Mouse (Mus musculus) cortical plate, adult 2 months (tissue): ENCODE data around the gene Clk1. TPM values are rescaled to one million over a fixed set of nuclear protein-coding genes. Genes with fewer than 3 reads are reported as not detected.

Source experiments
- H3K27ac ChIP-seq: fragments of 200-500 bp; 2 replicates; pipeline ENCODE4 v1.5.1; 2012; ENCODE audit warnings: low read length, control low read depth, inconsistent platforms; ENCODE audit not compliant: insufficient read depth
- H3K4me1 ChIP-seq: fragments of 200-500 bp; 2 replicates; pipeline ENCODE4 v1.6.1; 2011; ENCODE audit warnings: low read length; ENCODE audit not compliant: control insufficient read depth, insufficient read depth
- H3K4me3 ChIP-seq: fragments of 200-500 bp; 2 replicates; pipeline ENCODE4 v1.5.1; 2011; ENCODE audit warnings: mild to moderate bottlenecking, low read length, control low read depth; ENCODE audit not compliant: insufficient read depth
- CTCF ChIP-seq: fragments of 200-500 bp; IDR thresholded peaks from 2 replicates; pipeline ENCODE4 v1.5.1; 2011; ENCODE audit warnings: mild to moderate bottlenecking, control low read depth, low read length; ENCODE audit not compliant: insufficient read depth; ENCODE audit errors: extremely low read depth
- POLR2A ChIP-seq: fragments of 200-500 bp; IDR thresholded peaks from 2 replicates; pipeline ENCODE4 v1.6.1; 2011; ENCODE audit warnings: mild to moderate bottlenecking, low read length, control low read depth; ENCODE audit not compliant: insufficient read depth; ENCODE audit errors: extremely low read depth
- polyA plus RNA-seq: library from polyadenylated mRNA; depleted of rRNA; stranded (reverse); fragments of >200 nt; gene quantifications from 2 replicates; pipeline ENCODE4 v1.2.3, GENCODE M21; 2012

Gene Clk1
- polyA plus RNA-seq, 1 experiment: 258 TPM

DNA sequence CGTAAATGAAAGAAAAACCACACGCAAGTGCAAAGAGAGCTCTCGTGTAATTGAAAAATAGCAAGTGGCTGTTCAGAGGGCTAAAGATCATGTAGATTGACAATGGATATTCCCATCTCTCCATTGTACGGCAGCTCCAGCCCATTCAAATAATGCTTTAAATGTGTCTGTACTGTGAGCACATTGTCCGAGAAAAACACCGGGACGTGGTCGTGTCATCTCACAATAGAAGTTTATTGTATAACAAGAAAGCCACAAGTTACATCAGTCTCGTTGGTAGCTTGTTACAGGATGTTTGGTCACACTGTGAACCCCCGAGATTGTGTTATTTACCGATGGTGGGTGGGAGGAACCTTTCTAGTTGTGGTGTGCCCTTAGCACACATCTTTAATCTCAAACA lies 22.0 kb upstream of the Clk1 start:
- peaks cover 3% of the 10 kb centered on the region; the same call in 1 of the 2 replicates for H3K4me1 ChIP-seq
- no peak for TF ChIP-seq CTCF
- TF ChIP-seq POLR2A: no peak
- H3K27ac ChIP-seq: no peak overlapping the region
- peak overlapping the region; percentile 54 for H3K4me3 ChIP-seq

DNA sequence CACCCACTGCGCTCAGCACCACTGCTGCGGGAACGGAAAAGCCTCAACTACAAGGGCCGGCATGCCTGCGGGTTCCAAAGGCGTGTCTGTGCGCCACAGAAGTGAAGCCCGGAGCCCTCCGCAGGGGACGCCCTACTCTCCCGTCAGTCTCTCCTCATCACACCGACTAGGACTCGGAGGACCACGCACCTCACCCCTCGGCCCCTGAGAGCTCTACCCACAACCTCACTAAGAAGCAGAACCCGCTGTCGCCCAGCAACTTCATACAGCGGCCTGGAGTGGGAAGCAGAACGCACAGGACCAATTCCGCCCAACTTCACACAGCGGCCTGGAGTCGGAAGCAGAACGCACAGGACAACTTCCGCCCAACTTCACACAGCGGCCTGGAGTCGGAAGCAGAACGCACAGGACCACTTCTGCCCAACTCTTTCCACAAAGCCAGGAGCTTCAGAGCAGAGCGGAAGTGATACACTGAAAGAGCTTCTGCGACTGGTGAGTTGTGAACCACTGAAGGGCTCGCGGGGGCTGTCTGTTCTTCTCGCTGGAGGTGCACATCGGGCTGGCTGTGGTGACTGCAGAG lies 21.4 kb upstream of the Clk1 start, which contains the start of the genes Nif3l1 and Ppil3:
TSS of gene Nif3l1 (plus strand) at position 9 of the 580 bp plus-strand sequence.
TSS of gene Ppil3 (minus strand) at position 344 of the 580 bp plus-strand sequence.
- Histone ChIP-seq H3K27ac (no peak within 1 kb of the TSS), H3K4me1 (peaks cover 3% of the 10 kb centered on the region; the same call in 1 of the 2 replicates), H3K4me3 (peak within 1 kb of the TSS; percentile 54)
- TF ChIP-seq POLR2A (peak; percentile 71), CTCF (no peak)

DNA sequence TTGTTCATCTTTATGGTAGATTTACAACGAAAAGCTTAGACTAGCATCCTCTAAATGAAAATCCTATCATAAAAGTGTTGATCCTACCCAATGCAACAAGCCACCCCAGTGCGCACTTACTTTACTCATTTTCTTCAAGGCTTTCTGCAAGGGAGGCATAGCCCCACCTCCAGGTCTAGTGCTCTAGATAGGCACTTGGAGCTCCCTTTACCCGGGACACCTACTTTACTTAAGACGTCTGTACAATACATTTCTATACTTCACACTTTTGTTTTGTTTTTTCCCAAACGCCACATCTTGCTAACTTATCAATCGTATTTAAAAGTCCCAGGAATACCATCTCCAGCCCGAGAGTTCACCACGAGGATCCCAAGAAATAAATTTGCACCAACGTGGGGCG lies 20.8 kb upstream of the Clk1 start:
- Histone ChIP-seq H3K4me3 (peak overlapping the region; percentile 54), H3K27ac (no peak overlapping the region), H3K4me1 (peaks cover 3% of the 10 kb centered on the region; the same call in 1 of the 2 replicates)
- TF ChIP-seq CTCF (no peak), POLR2A (no peak)

DNA sequence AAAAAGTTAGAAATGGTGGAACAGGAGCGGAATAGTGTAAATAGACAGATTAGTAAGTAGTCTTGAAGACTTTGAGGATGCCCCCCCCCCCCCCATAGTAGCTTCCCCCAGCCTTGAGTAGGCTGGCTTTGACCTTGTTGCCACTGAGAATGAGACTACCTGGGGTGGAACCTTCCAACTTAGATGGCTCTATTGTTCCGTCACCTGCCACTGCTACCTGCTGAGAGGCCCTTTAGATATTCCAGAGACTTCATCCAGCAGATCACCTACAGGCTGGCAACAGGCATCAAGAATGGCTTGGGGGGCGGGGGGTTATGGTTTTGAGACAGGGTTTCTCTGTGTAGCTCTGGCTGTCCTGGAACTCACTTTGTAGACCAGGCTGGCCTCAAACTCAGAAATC lies 685 bp upstream of the Clk1 start:
- Histone ChIP-seq H3K4me3 (no peak overlapping the region), H3K27ac (no peak overlapping the region), H3K4me1 (peaks cover 6% of the 10 kb centered on the region)
- no peak for TF ChIP-seq CTCF
- no peak for TF ChIP-seq POLR2A

DNA sequence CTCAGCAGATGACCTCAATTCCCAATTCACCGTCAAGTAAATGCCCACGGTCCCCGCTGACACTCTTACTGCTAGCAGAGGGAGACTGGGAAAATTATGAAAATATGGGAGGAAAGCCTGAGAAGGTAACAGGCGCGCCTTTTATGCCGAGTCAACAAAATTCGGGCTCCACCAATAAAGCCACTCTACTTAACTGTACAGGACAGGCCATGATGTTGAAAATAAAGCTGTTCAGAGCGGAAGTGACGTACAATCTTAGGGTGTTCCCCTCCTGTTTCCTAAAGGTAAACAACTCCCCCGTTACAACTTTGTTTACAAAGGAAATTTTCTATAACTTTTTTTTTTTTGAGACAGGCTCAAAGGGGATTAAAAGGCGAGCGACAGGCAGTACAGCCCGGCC lies 987 bp downstream of the Clk1 start:
- peaks cover 6% of the 10 kb centered on the region for H3K4me1 ChIP-seq
- TF ChIP-seq CTCF (no peak), POLR2A (peak; percentile 32; the same call in 1 of the 2 replicates)
- peak overlapping the region; percentile 97; the same call in 1 of the 2 replicates for H3K27ac ChIP-seq
- H3K4me3 ChIP-seq: peak overlapping the region; percentile 75

DNA sequence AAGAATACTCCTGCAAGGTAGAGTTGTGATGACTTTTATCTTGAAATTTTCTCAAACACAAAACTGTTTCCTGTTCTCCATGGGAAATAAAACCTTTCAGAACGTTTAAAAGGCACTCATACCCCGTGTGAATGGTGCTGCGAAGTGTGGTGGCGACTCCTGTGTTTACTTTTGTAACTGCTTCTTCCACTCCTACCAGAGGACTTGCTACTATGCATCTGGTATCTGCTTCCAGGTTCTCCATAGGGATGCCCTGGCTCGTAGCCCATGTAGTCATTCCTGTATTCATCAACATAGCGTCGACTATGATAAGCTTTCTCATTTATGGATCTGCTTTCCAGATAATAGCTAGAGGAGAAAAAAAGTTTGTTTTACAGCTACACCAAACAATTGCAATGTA lies 2.9 kb downstream of the Clk1 start:
- peaks cover 6% of the 10 kb centered on the region for H3K4me1 ChIP-seq
- H3K27ac ChIP-seq: no peak overlapping the region
- H3K4me3 ChIP-seq: peak overlapping the region; percentile 29; the same call in 1 of the 2 replicates
- TF ChIP-seq CTCF (no peak), POLR2A (no peak)

DNA sequence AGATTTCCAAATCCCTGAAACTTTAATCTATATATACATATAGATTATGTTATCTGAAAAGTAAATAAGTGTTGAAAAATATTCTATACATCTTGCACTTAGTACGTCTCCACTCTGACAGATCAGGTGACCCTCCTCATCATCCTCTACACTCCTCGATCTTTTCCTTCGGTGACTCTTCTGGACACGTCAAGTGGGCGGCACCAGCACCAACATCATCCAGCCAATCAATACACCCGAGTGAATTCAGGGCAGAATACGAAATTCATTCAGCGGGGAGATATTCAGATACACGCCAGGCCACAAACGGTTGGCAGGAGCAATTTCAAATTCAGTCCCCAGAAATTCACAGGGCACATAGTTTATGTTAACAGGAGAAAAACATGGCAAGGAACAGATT lies 3.8 kb downstream of the Clk1 start:
- TF ChIP-seq CTCF: no peak
- TF ChIP-seq POLR2A: no peak
- Histone ChIP-seq H3K4me3 (no peak overlapping the region), H3K27ac (no peak overlapping the region), H3K4me1 (peaks cover 6% of the 10 kb centered on the region)

DNA sequence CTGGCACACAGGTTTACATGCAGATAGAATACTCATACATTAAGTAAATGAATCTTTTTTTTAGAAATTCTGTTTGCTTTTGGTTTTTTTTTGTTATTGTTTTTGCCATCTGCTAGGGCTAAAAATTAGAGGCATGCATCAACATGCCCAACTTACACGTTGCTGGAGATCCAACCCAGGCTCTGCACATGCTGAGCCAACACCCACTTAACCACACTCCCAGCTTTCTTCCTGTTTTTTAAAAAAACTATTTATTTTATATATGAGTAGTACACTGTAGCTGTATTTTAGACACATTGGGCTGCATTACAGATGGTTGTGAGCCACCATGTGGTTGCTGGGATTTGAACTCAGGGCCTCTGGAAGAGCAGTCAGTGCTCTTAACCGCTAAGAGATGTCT lies 7.8 kb downstream of the Clk1 start:
- Histone ChIP-seq H3K4me1 (peaks cover 4% of the 10 kb centered on the region), H3K4me3 (no peak overlapping the region)
- no peak for TF ChIP-seq CTCF
- no peak for TF ChIP-seq POLR2A

DNA sequence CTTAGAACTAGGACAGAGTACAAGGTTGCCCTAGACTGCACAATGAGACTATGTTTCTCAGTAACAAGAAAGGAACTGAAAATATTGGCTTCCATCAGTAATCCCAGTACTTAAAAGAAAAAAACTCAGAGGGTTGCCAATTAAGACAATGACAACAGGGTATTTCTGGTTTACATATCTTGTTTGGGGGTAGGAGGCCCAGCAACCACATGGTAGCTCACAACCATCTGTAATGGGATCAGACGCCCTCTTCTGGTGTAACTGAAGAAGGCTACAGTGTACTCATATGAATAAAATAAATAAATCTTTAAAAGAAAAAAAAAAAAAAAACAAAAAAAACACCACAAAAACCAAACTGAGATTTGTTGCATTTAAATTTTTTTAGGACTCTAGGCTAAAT lies 8.4 kb downstream of the Clk1 start:
- no peak for TF ChIP-seq CTCF
- no peak for TF ChIP-seq POLR2A
- H3K4me3 ChIP-seq: no peak overlapping the region
- H3K27ac ChIP-seq: no peak overlapping the region
- peaks cover 2% of the 10 kb centered on the region; the same call in 1 of the 2 replicates for H3K4me1 ChIP-seq

More for the DNA sequence above, 7.8 kb downstream of the Clk1 start:
- H3K27ac ChIP-seq: no peak overlapping the region

DNA sequence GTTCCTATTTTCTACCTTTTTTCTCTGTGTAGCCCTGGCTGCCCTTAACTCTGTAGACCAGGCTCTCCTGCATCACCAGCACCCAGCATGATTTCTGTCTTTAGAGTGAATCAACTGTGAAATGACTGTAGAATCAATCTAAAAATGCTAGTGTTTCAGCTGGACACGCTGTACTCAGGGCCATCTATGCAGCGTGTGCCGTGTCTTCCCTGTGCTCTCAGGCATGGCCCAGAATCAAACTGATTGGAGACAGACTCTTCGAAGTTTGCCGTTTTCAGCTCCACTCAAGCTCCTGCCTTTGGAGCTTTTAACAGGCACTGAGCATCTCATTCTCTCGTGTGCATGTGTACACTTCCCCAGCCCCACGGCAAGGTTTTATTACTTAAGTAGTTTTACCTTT lies 13.1 kb downstream of the Clk1 start:
- H3K4me1 ChIP-seq: no peaks in the 10 kb centered on the region
- H3K4me3 ChIP-seq: no peak overlapping the region
- no peak for TF ChIP-seq POLR2A
- TF ChIP-seq CTCF: no peak
- no peak overlapping the region for H3K27ac ChIP-seq
